Mouse (Mus musculus): Measurements from ENCODE around the gene Vgll4. TPM values are rescaled to one million over a fixed set of nuclear protein-coding genes. Genes with fewer than 3 reads are reported as not detected.

Gene Vgll4
- polyA plus RNA-seq (2016; fragmentation: Nextera tagmentation; extraction: Ambion mirVana): 135 and 136 TPM in 2 replicates

GRCm38 (mm10) chr6:114969213-114970120 is at the start of gene Vgll4:
Gene Vgll4 (minus strand): TSS chr6:114969994.
- H3K27me3 ChIP-seq: peaks cover 6% of the 10 kb centered on the region; the same call in 1 of the 2 replicates
- peak within 1 kb of the TSS; percentile 76 for H3K9ac ChIP-seq
- H3K36me3 ChIP-seq: no peaks in the 10 kb centered on the region
- peak; percentile 54 for ATAC-seq (ENCODE audit: insufficient number of reproducible peaks, insufficient read depth, low FRiP score, low TSS enrichment)
- no peaks in the 10 kb centered on the region for H3K9me3 ChIP-seq
- H3K27ac ChIP-seq: peak within 1 kb of the TSS; percentile 36
- peaks cover 10% of the 10 kb centered on the region; the same call in 1 of the 2 replicates for H3K4me1 ChIP-seq
- peak within 1 kb of the TSS; percentile 58 for H3K4me3 ChIP-seq
- peak within 1 kb of the TSS; percentile 99 for H3K4me2 ChIP-seq (replicated peaks)
- WGBS: under 1% methylated on average over 74 of the region's 79 CpGs

- no peak overlapping the region for H3K27ac ChIP-seq
- no peak for ATAC-seq (ENCODE audit: insufficient number of reproducible peaks, insufficient read depth, low FRiP score, low TSS enrichment)
- no peak overlapping the region for H3K4me3 ChIP-seq
- peaks cover 55% of the 10 kb centered on the region for H3K36me3 ChIP-seq
- no peaks in the 10 kb centered on the region for H3K9me3 ChIP-seq
- H3K4me1 ChIP-seq: peaks cover 4% of the 10 kb centered on the region; the same call in 1 of the 2 replicates
- H3K27me3 ChIP-seq: no peaks in the 10 kb centered on the region
- no peak overlapping the region for H3K4me2 ChIP-seq (replicated peaks)
- 92% methylated on average over 13 of the region's 13 CpGs for WGBS
- H3K9ac ChIP-seq: no peak overlapping the region
These were observed 45.7 kb upstream of the Vgll4 start for GRCm38 (mm10) chr6:115015461-115015860.

GRCm38 (mm10) chr6:115013574-115013973 is 43.8 kb upstream of the Vgll4 start:
- H3K4me2 ChIP-seq (replicated peaks): no peak overlapping the region
- H3K27ac ChIP-seq: no peak overlapping the region
- H3K27me3 ChIP-seq: no peaks in the 10 kb centered on the region
- H3K4me3 ChIP-seq: no peak overlapping the region
- no peaks in the 10 kb centered on the region for H3K9me3 ChIP-seq
- ATAC-seq (ENCODE audit: insufficient number of reproducible peaks, insufficient read depth, low FRiP score, low TSS enrichment): no peak
- 90% methylated on average over 4 of the region's 4 CpGs for WGBS
- peaks cover 4% of the 10 kb centered on the region; the same call in 1 of the 2 replicates for H3K4me1 ChIP-seq
- peaks cover 57% of the 10 kb centered on the region for H3K36me3 ChIP-seq
- no peak overlapping the region for H3K9ac ChIP-seq

GRCm38 (mm10) chr6:115011792-115012191 is 42.0 kb upstream of the Vgll4 start:
- Histone ChIP-seq H3K4me3 (no peak overlapping the region), H3K27me3 (no peaks in the 10 kb centered on the region), H3K36me3 (peaks cover 52% of the 10 kb centered on the region), H3K27ac (no peak overlapping the region), H3K4me1 (peaks cover 13% of the 10 kb centered on the region; the same call in 1 of the 2 replicates), H3K9me3 (no peaks in the 10 kb centered on the region), H3K4me2 (replicated peaks) (no peak overlapping the region), H3K9ac (no peak overlapping the region)
- WGBS: 66% methylated on average over 8 of the region's 8 CpGs
- ATAC-seq (ENCODE audit: insufficient number of reproducible peaks, insufficient read depth, low FRiP score, low TSS enrichment): no peak

GRCm38 (mm10) chr6:115010815-115011214 is 41.0 kb upstream of the Vgll4 start:
- no peak overlapping the region for H3K9ac ChIP-seq
- H3K4me1 ChIP-seq: peaks cover 13% of the 10 kb centered on the region; the same call in 1 of the 2 replicates
- H3K4me3 ChIP-seq: no peak overlapping the region
- H3K4me2 ChIP-seq (replicated peaks): no peak overlapping the region
- H3K36me3 ChIP-seq: peaks cover 46% of the 10 kb centered on the region
- H3K27me3 ChIP-seq: no peaks in the 10 kb centered on the region
- 73% methylated on average over 9 of the region's 9 CpGs for WGBS
- H3K27ac ChIP-seq: no peak overlapping the region
- H3K9me3 ChIP-seq: no peaks in the 10 kb centered on the region
- ATAC-seq (ENCODE audit: insufficient number of reproducible peaks, insufficient read depth, low FRiP score, low TSS enrichment): no peak

- Histone ChIP-seq H3K4me2 (replicated peaks) (no peak overlapping the region), H3K36me3 (peaks cover 41% of the 10 kb centered on the region), H3K9me3 (no peaks in the 10 kb centered on the region), H3K4me1 (peaks cover 13% of the 10 kb centered on the region; the same call in 1 of the 2 replicates), H3K4me3 (no peak overlapping the region), H3K9ac (no peak overlapping the region), H3K27me3 (no peaks in the 10 kb centered on the region), H3K27ac (no peak overlapping the region)
- 72% methylated on average over 9 of the region's 9 CpGs for WGBS
- ATAC-seq (ENCODE audit: insufficient number of reproducible peaks, insufficient read depth, low FRiP score, low TSS enrichment): no peak
These were observed 40.5 kb upstream of the Vgll4 start for GRCm38 (mm10) chr6:115010304-115010703.

- WGBS: 27% methylated on average over 5 of the region's 5 CpGs
- Histone ChIP-seq H3K27me3 (no peaks in the 10 kb centered on the region), H3K36me3 (peaks cover 29% of the 10 kb centered on the region), H3K4me2 (replicated peaks) (no peak overlapping the region), H3K9ac (no peak overlapping the region), H3K4me1 (peaks cover 13% of the 10 kb centered on the region; the same call in 1 of the 2 replicates), H3K9me3 (no peaks in the 10 kb centered on the region), H3K4me3 (no peak overlapping the region), H3K27ac (peak overlapping the region; percentile 37; the same call in 1 of the 2 replicates)
- no peak for ATAC-seq (ENCODE audit: insufficient number of reproducible peaks, insufficient read depth, low FRiP score, low TSS enrichment)
These were observed 37.9 kb upstream of the Vgll4 start for GRCm38 (mm10) chr6:115007728-115008127.

GRCm38 (mm10) chr6:115006948-115007347 is 37.2 kb upstream of the Vgll4 start:
- Histone ChIP-seq H3K4me1 (peaks cover 10% of the 10 kb centered on the region; the same call in 1 of the 2 replicates), H3K36me3 (peaks cover 27% of the 10 kb centered on the region), H3K27ac (peak overlapping the region; percentile 37; the same call in 1 of the 2 replicates)

GRCm38 (mm10) chr6:115006065-115006464 is 36.3 kb upstream of the Vgll4 start:
- Histone ChIP-seq H3K27me3 (no peaks in the 10 kb centered on the region), H3K36me3 (peaks cover 22% of the 10 kb centered on the region), H3K27ac (no peak overlapping the region), H3K4me3 (no peak overlapping the region), H3K9me3 (no peaks in the 10 kb centered on the region), H3K9ac (no peak overlapping the region), H3K4me1 (peaks cover 9% of the 10 kb centered on the region; the same call in 1 of the 2 replicates), H3K4me2 (replicated peaks) (no peak overlapping the region)
- no peak for ATAC-seq (ENCODE audit: insufficient number of reproducible peaks, insufficient read depth, low FRiP score, low TSS enrichment)
- WGBS: 63% methylated on average over 3 of the region's 3 CpGs

More at GRCm38 (mm10) chr6:115006948-115007347, 37.2 kb upstream of the Vgll4 start:
- Histone ChIP-seq H3K4me2 (replicated peaks) (no peak overlapping the region), H3K9me3 (no peaks in the 10 kb centered on the region), H3K9ac (no peak overlapping the region), H3K4me3 (no peak overlapping the region), H3K27me3 (no peaks in the 10 kb centered on the region)
- ATAC-seq (ENCODE audit: insufficient number of reproducible peaks, insufficient read depth, low FRiP score, low TSS enrichment): no peak
- 50% methylated on average over 6 of the region's 6 CpGs for WGBS

- Histone ChIP-seq H3K4me2 (replicated peaks) (no peak overlapping the region), H3K4me3 (no peak overlapping the region), H3K27ac (no peak overlapping the region), H3K9ac (no peak overlapping the region), H3K9me3 (no peaks in the 10 kb centered on the region), H3K36me3 (peaks cover 20% of the 10 kb centered on the region), H3K27me3 (no peaks in the 10 kb centered on the region), H3K4me1 (peaks cover 9% of the 10 kb centered on the region; the same call in 1 of the 2 replicates)
- 79% methylated on average over 8 of the region's 8 CpGs for WGBS
- ATAC-seq (ENCODE audit: insufficient number of reproducible peaks, insufficient read depth, low FRiP score, low TSS enrichment): no peak
These were observed 35.6 kb upstream of the Vgll4 start for GRCm38 (mm10) chr6:115005351-115005890.

GRCm38 (mm10) chr6:115004636-115005035 is 34.8 kb upstream of the Vgll4 start:
- no peak for ATAC-seq (ENCODE audit: insufficient number of reproducible peaks, insufficient read depth, low FRiP score, low TSS enrichment)
- H3K4me3 ChIP-seq: no peak overlapping the region
- 84% methylated on average over 8 of the region's 8 CpGs for WGBS
- peaks cover 9% of the 10 kb centered on the region; the same call in 1 of the 2 replicates for H3K4me1 ChIP-seq
- H3K9me3 ChIP-seq: no peaks in the 10 kb centered on the region
- H3K9ac ChIP-seq: no peak overlapping the region
- H3K27me3 ChIP-seq: no peaks in the 10 kb centered on the region
- peaks cover 22% of the 10 kb centered on the region for H3K36me3 ChIP-seq
- H3K4me2 ChIP-seq (replicated peaks): no peak overlapping the region
- H3K27ac ChIP-seq: no peak overlapping the region
